Mouse (Mus musculus) layer of hippocampus, adult 2 months (tissue): ENCODE measurements at regions not wholly inside any gene's neighbourhood (a gene's known extent, or its start where the extent isn't known, plus 50 kb on each side); places are given as distances from the start of the nearest gene placed in this dataset.

Source experiments
- DNase-seq, 2 experiments: peaks; one replicate each; pipeline ENCODE4 v3.0.0; 2022; ENCODE audit warnings: low spot score in 2 of 2
- H3K27ac ChIP-seq: fragments of 200-600 bp; 2 replicates; pipeline ENCODE4 v1.8.1; 2022
- H3K4me3 ChIP-seq: fragments of 200-600 bp; 2 replicates; pipeline ENCODE4 v1.8.1; 2022; ENCODE audit warnings: mild to moderate bottlenecking
- CTCF ChIP-seq: fragments of 200-600 bp; conservative IDR thresholded peaks from 2 replicates; pipeline ENCODE4 v1.8.1; 2022; ENCODE audit warnings: antibody characterized with exemption, mild to moderate bottlenecking, moderate library complexity

- no peak for TF ChIP-seq CTCF
- Histone ChIP-seq H3K4me3 (no peak overlapping the region), H3K27ac (peak overlapping the region; percentile 80)
- peak; percentile 20 to 48 for DNase-seq
Measured at GRCm38 (mm10) chr3:57976640-57977229, 128.9 kb upstream of the Pfn2 start.

GRCm38 (mm10) chr3:57988175-57988574 is 140.3 kb upstream of the Pfn2 start:
- H3K4me3 ChIP-seq: no peak overlapping the region
- DNase-seq: no peak
- no peak for TF ChIP-seq CTCF
- H3K27ac ChIP-seq: no peak overlapping the region

- Histone ChIP-seq H3K27ac (no peak overlapping the region), H3K4me3 (no peak overlapping the region)
- DNase-seq: no peak
- TF ChIP-seq CTCF: no peak
Measured at GRCm38 (mm10) chr3:57990738-57991137, 142.9 kb upstream of the Pfn2 start.

- peak overlapping the region; percentile 72 for H3K27ac ChIP-seq
- DNase-seq: peak; percentile 34 to 54
- H3K4me3 ChIP-seq: no peak overlapping the region
- TF ChIP-seq CTCF: no peak
Measured at GRCm38 (mm10) chr3:57998121-57999102, 150.5 kb upstream of the Pfn2 start.

GRCm38 (mm10) chr3:58002792-58003574 is 155.1 kb upstream of the Pfn2 start:
- no peak overlapping the region for H3K27ac ChIP-seq
- DNase-seq: no peak
- H3K4me3 ChIP-seq: no peak overlapping the region
- TF ChIP-seq CTCF: no peak

GRCm38 (mm10) chr3:58024750-58025392 is 177.0 kb upstream of the Pfn2 start:
- DNase-seq: no peak
- H3K4me3 ChIP-seq: no peak overlapping the region
- no peak for TF ChIP-seq CTCF
- H3K27ac ChIP-seq: no peak overlapping the region

- no peak for TF ChIP-seq CTCF
- DNase-seq: no peak
- H3K4me3 ChIP-seq: no peak overlapping the region
- H3K27ac ChIP-seq: no peak overlapping the region
Measured at GRCm38 (mm10) chr3:58049618-58050017, 201.7 kb upstream of the Pfn2 start.

GRCm38 (mm10) chr3:58054726-58055125 is 206.8 kb upstream of the Pfn2 start:
- Histone ChIP-seq H3K27ac (no peak overlapping the region), H3K4me3 (no peak overlapping the region)
- no peak for DNase-seq
- no peak for TF ChIP-seq CTCF

GRCm38 (mm10) chr3:58055181-58055580 is 207.3 kb upstream of the Pfn2 start:
- Histone ChIP-seq H3K4me3 (no peak overlapping the region), H3K27ac (no peak overlapping the region)
- no peak for TF ChIP-seq CTCF
- no peak for DNase-seq

- H3K4me3 ChIP-seq: no peak overlapping the region
- DNase-seq: no peak
- TF ChIP-seq CTCF: no peak
- no peak overlapping the region for H3K27ac ChIP-seq
Measured at GRCm38 (mm10) chr3:58056191-58057063, 208.5 kb upstream of the Pfn2 start.

GRCm38 (mm10) chr3:58057064-58057396 is 209.2 kb upstream of the Pfn2 start:
- no peak for DNase-seq
- H3K27ac ChIP-seq: no peak overlapping the region
- no peak overlapping the region for H3K4me3 ChIP-seq
- TF ChIP-seq CTCF: no peak

GRCm38 (mm10) chr3:58058134-58058533 is 210.3 kb upstream of the Pfn2 start:
- no peak for TF ChIP-seq CTCF
- no peak overlapping the region for H3K27ac ChIP-seq
- no peak for DNase-seq

More at GRCm38 (mm10) chr3:58058134-58058533, 210.3 kb upstream of the Pfn2 start:
- no peak overlapping the region for H3K4me3 ChIP-seq
